8 mouse cellular contexts compared by ENCODE assay signal in genomic region chr11:80384461-80384860, GRCm38 (mm10). TPM values are rescaled to one million over a fixed set of nuclear protein-coding genes. Genes with fewer than 3 reads are reported as not detected.
DNase-seq lines count a peak whose midpoint lies in the region; ATAC-seq and TF ChIP-seq lines count a peak whose summit lies in the region.

No protein-coding gene starts in this region.

- no peak for ATAC-seq in hindbrain, embryonic 13.5 days (ENCODE audit: low FRiP score)
- ATAC-seq in midbrain, embryonic 13.5 days = no peak

- H3K9ac ChIP-seq in hindbrain, embryonic 13.5 days = peak overlapping the region; percentile 80
- peak overlapping the region; percentile 98 for H3K9ac ChIP-seq in midbrain, embryonic 13.5 days (replicated peaks)

- intact Hi-C loops in left cerebral cortex, postnatal 36 days (cut with DNase I) = no loop called here

- TF ChIP-seq POLR2A in kidney, adult 2 months (IDR thresholded peaks at IDR 0.05; ENCODE audit: low read depth, low read length) = no peak
- TF ChIP-seq POLR2A in bone marrow macrophage, adult 2 months (IDR thresholded peaks at IDR 0.05; ENCODE audit: borderline replicate concordance, low read depth, low read length) = no peak

- peak; percentile 5 for DNase-seq in kidney, adult 2 months
- no peak for DNase-seq in kidney, postnatal 25 days
- no peak for DNase-seq in spleen, postnatal 4 days (ENCODE audit: low spot score in 2 of 2)
- DNase-seq in cerebellum, adult 9-11 months = no peak
- no peak for DNase-seq in left cerebral cortex, postnatal 36 days (ENCODE audit: low spot score in 2 of 2)

- H3K4me3 ChIP-seq in kidney, adult 2 months (ENCODE audit: insufficient read depth, low read depth, low read length) = peak overlapping the region; percentile 36
- peak overlapping the region; percentile 62 for H3K4me3 ChIP-seq in bone marrow macrophage, adult 2 months (ENCODE audit: insufficient read depth, low read length)
- peak overlapping the region; percentile 94 for H3K4me3 ChIP-seq in hindbrain, embryonic 13.5 days
- peak overlapping the region; percentile 94 for H3K4me3 ChIP-seq in midbrain, embryonic 13.5 days (replicated peaks)

- H3K27ac ChIP-seq in kidney, adult 2 months (ENCODE audit: insufficient read depth, low read depth, low read length) = no peak overlapping the region
- no peak overlapping the region for H3K27ac ChIP-seq in bone marrow macrophage, adult 2 months (ENCODE audit: insufficient read depth, low read depth, low read length)
- H3K27ac ChIP-seq in hindbrain, embryonic 13.5 days = no peak overlapping the region
- no peak overlapping the region for H3K27ac ChIP-seq in midbrain, embryonic 13.5 days

- H3K27me3 ChIP-seq in kidney, adult 2 months (replicated peaks; ENCODE audit: control insufficient read depth, insufficient read depth, low read length) = no peaks in the 10 kb centered on the region
- no peaks in the 10 kb centered on the region for H3K27me3 ChIP-seq in hindbrain, embryonic 13.5 days
- no peaks in the 10 kb centered on the region for H3K27me3 ChIP-seq in midbrain, embryonic 13.5 days

- no peaks in the 10 kb centered on the region for H3K9me3 ChIP-seq in hindbrain, embryonic 13.5 days
- no peaks in the 10 kb centered on the region for H3K9me3 ChIP-seq in midbrain, embryonic 13.5 days

- peaks cover 14% of the 10 kb centered on the region for H3K4me1 ChIP-seq in kidney, adult 2 months (ENCODE audit: control insufficient read depth, insufficient read depth, low read length)
- peaks cover 9% of the 10 kb centered on the region for H3K4me1 ChIP-seq in bone marrow macrophage, adult 2 months (ENCODE audit: control insufficient read depth, insufficient read depth, low read length)
- H3K4me1 ChIP-seq in hindbrain, embryonic 13.5 days (replicated peaks) = peaks cover 41% of the 10 kb centered on the region
- peaks cover 41% of the 10 kb centered on the region for H3K4me1 ChIP-seq in midbrain, embryonic 13.5 days (replicated peaks)

- peak overlapping the region; percentile 98 for H3K4me2 ChIP-seq in hindbrain, embryonic 13.5 days
- peak overlapping the region; percentile 99 for H3K4me2 ChIP-seq in midbrain, embryonic 13.5 days (replicated peaks)

- TF ChIP-seq CTCF in kidney, adult 2 months (conservative IDR thresholded peaks at IDR 0.05; ENCODE audit: insufficient read depth, insufficient read length, low read depth, low read length) = no peak
- TF ChIP-seq CTCF in bone marrow macrophage, adult 2 months (IDR thresholded peaks at IDR 0.05; ENCODE audit: low read depth, low read length) = no peak

- H3K36me3 ChIP-seq in kidney, adult 2 months (ENCODE audit: control insufficient read depth, insufficient read depth, low read length) = peaks cover 7% of the 10 kb centered on the region; the same call in 1 of the 2 replicates
- peaks cover 19% of the 10 kb centered on the region for H3K36me3 ChIP-seq in hindbrain, embryonic 13.5 days
- H3K36me3 ChIP-seq in midbrain, embryonic 13.5 days = peaks cover 20% of the 10 kb centered on the region

RNA-seq across cellular contexts. Expression of gene Zfp207, which starts 1.4 kb away (rescaled TPM):
- polyA plus RNA-seq in kidney, adult 2 months (2012; rRNA removed) = 66.8 and 72.8 TPM in 2 replicates
- polyA plus RNA-seq in bone marrow macrophage, adult 2 months (2012; ENCODE audit: insufficient read depth, insufficient read length, missing spikeins) = 148 and 154 TPM in 2 replicates
- 210 and 214 TPM in 2 replicates for polyA plus RNA-seq in hindbrain, embryonic 13.5 days (2015; fragmentation: Nextera tagmentation; extraction: Ambion mirVana)
- polyA plus RNA-seq in midbrain, embryonic 13.5 days (2015; fragmentation: Nextera tagmentation; extraction: Ambion mirVana) = 244 and 250 TPM in 2 replicates
- 100 to 1,000 TPM in 1 of 2 experiments, 10 to 100 TPM in 1; 99.3 to 152 TPM for total RNA-seq in left cerebral cortex, postnatal 36 days (2021)

RNA-seq across cellular contexts. Expression of gene 5730455P16Rik, which starts 6.6 kb away (rescaled TPM):
- 4.1 and 5.0 TPM in 2 replicates for polyA plus RNA-seq in kidney, adult 2 months (2012; rRNA removed)
- 12.5 and 15.2 TPM in 2 replicates for polyA plus RNA-seq in bone marrow macrophage, adult 2 months (2012; ENCODE audit: insufficient read depth, insufficient read length, missing spikeins)
- polyA plus RNA-seq in hindbrain, embryonic 13.5 days (2015; fragmentation: Nextera tagmentation; extraction: Ambion mirVana) = 30.8 and 37.3 TPM in 2 replicates
- polyA plus RNA-seq in midbrain, embryonic 13.5 days (2015; fragmentation: Nextera tagmentation; extraction: Ambion mirVana) = 32.2 and 36.7 TPM in 2 replicates
- 10 to 100 TPM; 48.0 to 51.6 TPM for total RNA-seq in left cerebral cortex, postnatal 36 days (2021)

RNA-seq across cellular contexts. Expression of gene Psmd11, which starts 44.0 kb away (rescaled TPM):
- 52.8 and 53.4 TPM in 2 replicates for polyA plus RNA-seq in kidney, adult 2 months (2012; rRNA removed)
- 64.7 and 65.0 TPM in 2 replicates for polyA plus RNA-seq in bone marrow macrophage, adult 2 months (2012; ENCODE audit: insufficient read depth, insufficient read length, missing spikeins)
- 293 and 331 TPM in 2 replicates for polyA plus RNA-seq in hindbrain, embryonic 13.5 days (2015; fragmentation: Nextera tagmentation; extraction: Ambion mirVana)
- polyA plus RNA-seq in midbrain, embryonic 13.5 days (2015; fragmentation: Nextera tagmentation; extraction: Ambion mirVana) = 321 and 336 TPM in 2 replicates
- total RNA-seq in left cerebral cortex, postnatal 36 days (2021) = 10 to 100 TPM; 96.0 to 99.9 TPM

Comparison
In these comparisons a context has a peak if more than half of its experiments do, and no peak if none do; other contexts are left out.
1. H3K4me3 ChIP-seq: peak in every context shown above with its lines; median percentile 94 in hindbrain, embryonic 13.5 days; 94 in midbrain, embryonic 13.5 days; 62 in bone marrow macrophage, adult 2 months; 36 in kidney, adult 2 months.